Mouse (Mus musculus): ENCODE results near the gene Zdhhc19.

GRCm38 (mm10) chr16:32464908-32465307 is 31.2 kb upstream of the Zdhhc19 start:
- no peak for TF ChIP-seq POLR2A (IDR thresholded peaks at IDR 0.05; ENCODE audit: insufficient read depth, low read depth, low read length)
- TF ChIP-seq CTCF (IDR thresholded peaks at IDR 0.05): 0 out of 2 replicates have a peak, but pooled peaks have one; percentile 9
- no peak for TF ChIP-seq EP300 (IDR thresholded peaks at IDR 0.05; ENCODE audit: insufficient read depth, low read depth, low read length)
